Mouse (Mus musculus) myocyte (in vitro differentiated cells): Measurements from ENCODE around the gene Them7. TPM values are rescaled to one million over a fixed set of nuclear protein-coding genes. Genes with fewer than 3 reads are reported as not detected.

Source experiments
- H3K27me3 ChIP-seq: one replicate; pipeline ENCODE4 v1.6.1; 2011; ENCODE audit not compliant: control insufficient read depth, insufficient read depth, insufficient read length
- H3K36me3 ChIP-seq: one replicate; pipeline ENCODE4 v1.6.1; 2011; ENCODE audit not compliant: control insufficient read depth, insufficient read depth
- H3K4me2 ChIP-seq: one replicate; pipeline ENCODE4 v1.6.1; 2011; ENCODE audit warnings: low read depth, control low read depth
- H3K4me3 ChIP-seq: one replicate; pipeline ENCODE4 v1.5.1; 2011; ENCODE audit warnings: mild to moderate bottlenecking, control low read depth, moderate library complexity
- H3K79me2 ChIP-seq: one replicate; pipeline ENCODE4 v1.6.1; 2011; ENCODE audit not compliant: control insufficient read depth, insufficient read depth
- H3ac ChIP-seq: one replicate; pipeline ENCODE4 v1.6.1; 2011; ENCODE audit not compliant: control insufficient read depth, insufficient read length
- CEBPB ChIP-seq: IDR thresholded peaks from 2 replicates; pipeline ENCODE4 v1.6.1; 2011; ENCODE audit warnings: mild to moderate bottlenecking, moderate library complexity; ENCODE audit not compliant: poor library complexity, insufficient read depth, severe bottlenecking
- E2F4 ChIP-seq: IDR thresholded peaks from one replicate; pipeline ENCODE4 v1.6.1; 2011; ENCODE audit warnings: mild to moderate bottlenecking, control low read depth, moderate library complexity; ENCODE audit not compliant: insufficient read depth
- MYOD1 ChIP-seq, 3 experiments: IDR thresholded peaks; one replicate each; pipeline ENCODE4 v1.6.1; 2011; ENCODE audit warnings: control low read depth in 2 of 3, low read depth in 2 of 3, mild to moderate bottlenecking in 2 of 3, moderate library complexity in 1 of 3; ENCODE audit not compliant: insufficient read length in 2 of 3, control insufficient read depth in 1 of 3
- MYOG ChIP-seq, 3 experiments: IDR thresholded peaks; one replicate each; pipeline ENCODE4 v1.6.1; 2011; ENCODE audit warnings: control low read depth in 2 of 3, low read depth in 2 of 3, mild to moderate bottlenecking in 2 of 3; ENCODE audit not compliant: insufficient read length in 2 of 3, control insufficient read depth in 1 of 3, insufficient read depth in 1 of 3
- POLR2A ChIP-seq: IDR thresholded peaks from one replicate; pipeline ENCODE4 v1.6.1; 2011; ENCODE audit warnings: low read depth, mild to moderate bottlenecking, control low read depth, moderate library complexity; ENCODE audit not compliant: insufficient read length
- REST ChIP-seq: IDR thresholded peaks from one replicate; pipeline ENCODE4 v1.6.1; 2011; ENCODE audit warnings: mild to moderate bottlenecking, control low read depth, moderate library complexity; ENCODE audit not compliant: insufficient read depth, insufficient read length
- SRF ChIP-seq: IDR thresholded peaks from one replicate; pipeline ENCODE4 v1.6.1; 2011; ENCODE audit warnings: low read depth; ENCODE audit not compliant: control insufficient read depth, insufficient read length
- TCF12 ChIP-seq: IDR thresholded peaks from one replicate; pipeline ENCODE4 v1.6.1; 2011; ENCODE audit warnings: mild to moderate bottlenecking, control low read depth; ENCODE audit not compliant: poor library complexity, insufficient read depth, severe bottlenecking
- TCF3 ChIP-seq: IDR thresholded peaks from one replicate; pipeline ENCODE4 v1.6.1; 2011; ENCODE audit warnings: low read depth, control low read depth; ENCODE audit not compliant: insufficient read length
- USF1 ChIP-seq: IDR thresholded peaks from one replicate; pipeline ENCODE4 v1.6.1; 2011; ENCODE audit warnings: low read depth, mild to moderate bottlenecking, control low read depth, moderate library complexity
- polyA plus RNA-seq: library from polyadenylated mRNA; unstranded; fragments of >200 nt; fragmentation: generic; extraction: Trizol; gene quantifications from one replicate; pipeline ENCODE4 v1.2.1, GENCODE M21; 2012; ENCODE audit warnings: missing spikeins

Them7 gene
- polyA plus RNA-seq, 1 experiment: not detected

- no peaks in the 10 kb centered on the region for H3K36me3 ChIP-seq
- H3K27me3 ChIP-seq: no peaks in the 10 kb centered on the region
- H3K79me2 ChIP-seq: no peaks in the 10 kb centered on the region
- H3K4me3 ChIP-seq: no peak overlapping the region
- TF ChIP-seq CEBPB (no peak), USF1 (no peak), REST (no peak), E2F4 (no peak), POLR2A (no peak), MYOD1 (IDR thresholded peaks at IDR 0.05; ENCODE audit: control insufficient read depth in 1 of 3, insufficient read length in 2 of 3, low read depth in 2 of 3) (no peak), TCF3 (no peak), MYOG (IDR thresholded peaks at IDR 0.05; ENCODE audit: control insufficient read depth in 1 of 3, insufficient read depth in 1 of 3, insufficient read length in 2 of 3, low read depth in 2 of 3) (no peak), TCF12 (no peak), SRF (no peak)
- no peak overlapping the region for H3ac ChIP-seq
- H3K4me2 ChIP-seq: no peak overlapping the region
Measured at GRCm38 (mm10) chr2:105428467-105428866, 204.3 kb downstream of the Them7 start.

Other genes starting within 250 kb of the Them7 start
- 114 TPM for gene Eif3m, start 207.2 kb upstream of the Them7 start, polyA plus RNA-seq
- gene Gm11060, start 132.3 kb upstream of the Them7 start, polyA plus RNA-seq: not detected
- not detected for gene Wt1, start 97.8 kb upstream of the Them7 start, polyA plus RNA-seq
- gene Rcn1, start 175.0 kb downstream of the Them7 start, polyA plus RNA-seq: 92.4 TPM